Mouse (Mus musculus): ENCODE measurements around the gene Pbrm1. TPM values are rescaled to one million over a fixed set of nuclear protein-coding genes. Genes with fewer than 3 reads are reported as not detected.

Pbrm1 gene
- polyA plus RNA-seq, 1 experiment from 2014 or later = 119 TPM

Other genes with a start within 250 kb of the Pbrm1 start
- gene Tmem110, start 193.5 kb upstream of the Pbrm1 start, polyA plus RNA-seq (2014; fragmentation: Nextera tagmentation; extraction: Ambion mirVana) = 26.7 and 27.5 TPM in 2 replicates
- 3.7 and 4.7 TPM in 2 replicates for gene Mustn1, start 139.9 kb upstream of the Pbrm1 start, polyA plus RNA-seq (2014; fragmentation: Nextera tagmentation; extraction: Ambion mirVana)
- 0.22 TPM in 2 replicates for gene Itih4, start 132.7 kb upstream of the Pbrm1 start, polyA plus RNA-seq (2014; fragmentation: Nextera tagmentation; extraction: Ambion mirVana)
- gene Itih3, start 95.4 kb upstream of the Pbrm1 start, polyA plus RNA-seq (2014; fragmentation: Nextera tagmentation; extraction: Ambion mirVana) = 0.36 and 0.91 TPM in 2 replicates
- gene Itih1, start 75.8 kb upstream of the Pbrm1 start, polyA plus RNA-seq (2014; fragmentation: Nextera tagmentation; extraction: Ambion mirVana) = not detected in 2 replicates
- gene Nek4, start 67.8 kb upstream of the Pbrm1 start, polyA plus RNA-seq (2014; fragmentation: Nextera tagmentation; extraction: Ambion mirVana) = 10.7 and 14.3 TPM in 2 replicates
- 72.7 and 76.2 TPM in 2 replicates for gene Glt8d1, start 17.7 kb upstream of the Pbrm1 start, polyA plus RNA-seq (2014; fragmentation: Nextera tagmentation; extraction: Ambion mirVana)
- 411 and 417 TPM in 2 replicates for gene Spcs1, start 17.5 kb upstream of the Pbrm1 start, polyA plus RNA-seq (2014; fragmentation: Nextera tagmentation; extraction: Ambion mirVana)
- 124 and 128 TPM in 2 replicates for gene Gnl3, start within 50 bp of the Pbrm1 start, polyA plus RNA-seq (2014; fragmentation: Nextera tagmentation; extraction: Ambion mirVana)
- gene Smim4, start 109.8 kb downstream of the Pbrm1 start, polyA plus RNA-seq (2014; fragmentation: Nextera tagmentation; extraction: Ambion mirVana) = 65.0 and 80.1 TPM in 2 replicates
- 324 and 357 TPM in 2 replicates for gene Nt5dc2, start 111.9 kb downstream of the Pbrm1 start, polyA plus RNA-seq (2014; fragmentation: Nextera tagmentation; extraction: Ambion mirVana)
- 48.3 and 54.4 TPM in 2 replicates for gene Stab1, start 149.5 kb downstream of the Pbrm1 start, polyA plus RNA-seq (2014; fragmentation: Nextera tagmentation; extraction: Ambion mirVana)
- gene Tnnc1, start 189.2 kb downstream of the Pbrm1 start, polyA plus RNA-seq (2014; fragmentation: Nextera tagmentation; extraction: Ambion mirVana) = 1.3 and 3.2 TPM in 2 replicates
- 347 and 368 TPM in 2 replicates for gene Nisch, start 197.8 kb downstream of the Pbrm1 start, polyA plus RNA-seq (2014; fragmentation: Nextera tagmentation; extraction: Ambion mirVana)
- 0.34 and 0.43 TPM in 2 replicates for gene Sema3g, start 198.7 kb downstream of the Pbrm1 start, polyA plus RNA-seq (2014; fragmentation: Nextera tagmentation; extraction: Ambion mirVana)
- gene Phf7, start 232.2 kb downstream of the Pbrm1 start, polyA plus RNA-seq (2014; fragmentation: Nextera tagmentation; extraction: Ambion mirVana) = 11.3 and 13.5 TPM in 2 replicates
- gene Bap1, start 232.3 kb downstream of the Pbrm1 start, polyA plus RNA-seq (2014; fragmentation: Nextera tagmentation; extraction: Ambion mirVana) = 73.1 and 73.7 TPM in 2 replicates

Data from stomach, embryonic 14.5 days (tissue).